Mouse (Mus musculus) bone marrow, adult 2 months (tissue): ENCODE results near the gene Specc1.

Experiments used
- CTCF ChIP-seq: fragments of 200-500 bp; IDR thresholded peaks from 2 replicates; pipeline ENCODE4 v1.5.1; 2011; ENCODE audit warnings: low read length, control low read depth; ENCODE audit not compliant: control insufficient read depth, insufficient read depth
- POLR2A ChIP-seq: fragments of 200-500 bp; IDR thresholded peaks from 2 replicates; pipeline ENCODE4 v1.6.1; 2011; ENCODE audit warnings: low read depth, mild to moderate bottlenecking, control low read depth, low read length, borderline replicate concordance; ENCODE audit not compliant: control insufficient read depth

- TF ChIP-seq CTCF (no peak), POLR2A (no peak)
Observed at GRCm38 (mm10) chr11:62145216-62146110, 188.9 kb downstream of the Specc1 start.
